Mouse (Mus musculus) layer of hippocampus, adult 2 months (tissue): Measurements from ENCODE around the gene Cst10. TPM values are rescaled to one million over a fixed set of nuclear protein-coding genes. Genes with fewer than 3 reads are reported as not detected.

Experiments used
- DNase-seq, 2 experiments: peaks; one replicate each; pipeline ENCODE4 v3.0.0; 2022; ENCODE audit warnings: low spot score in 2 of 2
- H3K27ac ChIP-seq: fragments of 200-600 bp; 2 replicates; pipeline ENCODE4 v1.8.1; 2022
- H3K4me3 ChIP-seq: fragments of 200-600 bp; 2 replicates; pipeline ENCODE4 v1.8.1; 2022; ENCODE audit warnings: mild to moderate bottlenecking
- CTCF ChIP-seq: fragments of 200-600 bp; conservative IDR thresholded peaks from 2 replicates; pipeline ENCODE4 v1.8.1; 2022; ENCODE audit warnings: antibody characterized with exemption, mild to moderate bottlenecking, moderate library complexity
- long read RNA-seq, 2 experiments: library from polyadenylated mRNA; stranded (forward); transcript quantifications; one replicate each; pipeline ENCODE4 v2.0.0; 2021; ENCODE audit warnings: borderline mapping rate in 2 of 2
- total RNA-seq, 2 experiments: library from RNA; stranded (reverse); gene quantifications; 2 replicates each; pipeline ENCODE4 v1.2.3; 2021

Gene Cst10
- not detected for total RNA-seq
- long read RNA-seq, experiment 1 = 0 reads
- long read RNA-seq, experiment 2 = 0 reads

DNA sequence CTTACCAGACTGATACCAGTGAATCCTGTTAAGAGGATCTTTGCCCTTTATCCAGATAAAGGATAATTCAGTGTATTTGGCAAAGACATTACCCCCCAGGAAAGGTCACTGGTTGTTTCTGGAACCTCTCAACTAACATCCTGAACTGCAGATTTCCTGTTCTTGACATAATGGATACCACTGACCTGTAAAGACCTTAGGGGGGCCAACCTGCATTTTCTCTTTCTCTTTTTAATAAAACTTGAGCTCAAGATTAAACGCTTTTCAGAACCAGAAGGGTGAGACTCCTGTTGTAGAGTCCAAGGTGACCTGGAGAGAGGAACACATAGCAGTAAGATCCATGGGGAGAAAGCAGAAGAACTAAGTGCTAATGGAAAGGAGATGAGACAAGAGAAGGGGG lies at the start of gene Cst10:
Gene Cst10 (plus strand): TSS at position 301 of the 400 bp plus-strand sequence.
- DNase-seq = no peak
- no peak within 1 kb of the TSS for H3K27ac ChIP-seq
- H3K4me3 ChIP-seq = no peak within 1 kb of the TSS
- TF ChIP-seq CTCF = no peak

DNA sequence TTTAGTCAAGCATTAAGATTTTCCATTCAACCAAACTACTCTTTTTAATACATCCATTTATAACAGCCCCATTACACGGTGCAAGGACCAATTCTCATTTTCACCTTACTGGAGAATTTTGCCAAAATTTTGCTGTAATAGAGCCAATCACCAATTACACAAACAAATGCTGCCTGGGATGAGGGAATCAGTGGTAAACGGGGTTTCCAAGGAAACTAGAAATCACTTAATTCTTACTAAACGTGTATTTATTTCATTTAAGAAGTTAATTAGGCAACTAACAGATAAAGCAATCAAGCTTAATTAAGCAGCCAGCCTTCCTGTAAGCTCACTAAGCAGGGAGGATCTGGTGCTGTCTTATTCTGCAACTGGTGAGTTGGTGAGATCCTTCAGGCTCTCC lies 11.9 kb upstream of the Cst10 start:
- H3K27ac ChIP-seq = no peak overlapping the region
- no peak overlapping the region for H3K4me3 ChIP-seq
- no peak for DNase-seq
- no peak for TF ChIP-seq CTCF

DNA sequence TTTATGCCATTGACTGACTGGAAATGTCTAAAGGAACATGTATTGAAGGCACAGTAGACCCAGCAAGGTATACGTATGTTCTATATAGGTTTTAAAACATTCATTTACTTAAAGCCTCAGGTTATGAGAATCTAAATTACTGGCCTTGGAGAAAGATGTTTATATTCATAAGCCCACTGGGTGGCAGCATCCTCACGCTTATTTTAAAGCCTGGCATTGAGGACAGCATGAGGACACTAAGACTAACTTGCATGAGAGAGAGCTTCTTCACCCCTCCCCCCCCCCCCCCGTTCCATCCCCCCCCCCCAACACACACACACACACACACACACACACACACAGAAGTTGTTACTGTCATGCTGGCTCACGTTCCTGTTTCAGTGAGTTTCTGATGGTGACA lies 17.7 kb downstream of the Cst10 start:
- H3K27ac ChIP-seq = no peak overlapping the region
- peak; percentile 8 to 42 for DNase-seq
- H3K4me3 ChIP-seq = no peak overlapping the region
- peak; percentile 71 for TF ChIP-seq CTCF
